Comparison of ENCODE assay signal across 8 mouse cellular contexts in genomic region chr6:55520237-55521095, GRCm38 (mm10).
DNase-seq lines count a peak whose midpoint lies in the region; ATAC-seq and TF ChIP-seq lines count a peak whose summit lies in the region.

No protein-coding gene starts in this region.

- intact Hi-C loops in left cerebral cortex, postnatal 14 days (cut with DNase I), result loop anchor here (1.0 to 5.0 kb wide), 3 partner anchors 157 to 430 kb away; no protein-coding TSS in a partner anchor

- TF ChIP-seq CTCF in midbrain, postnatal 0 days (IDR thresholded peaks at IDR 0.05), result peak; percentile 75

- H3K9ac ChIP-seq in midbrain, postnatal 0 days (replicated peaks; ENCODE audit: low read length, poor library complexity, severe bottlenecking), result no peak overlapping the region

- H3K4me1 ChIP-seq in midbrain, postnatal 0 days (ENCODE audit: insufficient read depth, low read length), result no peaks in the 10 kb centered on the region

- H3K4me2 ChIP-seq in midbrain, postnatal 0 days (ENCODE audit: low read depth, low read length, poor library complexity, severe bottlenecking), result peak overlapping the region; percentile 29

- DNase-seq in cerebellum, adult 11-12 months, result no peak
- DNase-seq in cerebellum, adult 9-11 months, result peak; percentile 46
- peak; percentile 59 to 90 for DNase-seq in frontal cortex, adult 2 months (ENCODE audit: extremely low spot score in 1 of 2, low spot score in 1 of 2)
- peak; percentile 3 for DNase-seq in induced T-regulatory cell, adult 2 months (ENCODE audit: low read depth)
- peak; percentile 86 to 89 for DNase-seq in left cerebral cortex, postnatal 14 days (ENCODE audit: low spot score in 2 of 2)
- peak; percentile 92 for DNase-seq in midbrain, postnatal 0 days (ENCODE audit: low spot score)
- DNase-seq in thymus, adult 18-20 months, result no peak

- 0 out of 2 replicates have a peak, but pooled peaks have one; percentile 29 for ATAC-seq in cerebellum, adult (ENCODE audit: insufficient number of reproducible peaks, low FRiP score, low TSS enrichment)
- ATAC-seq in midbrain, postnatal 0 days (ENCODE audit: low FRiP score), result peak; percentile 84

- no peak overlapping the region for H3K27ac ChIP-seq in midbrain, postnatal 0 days (ENCODE audit: low read depth, low read length)

- no peaks in the 10 kb centered on the region for H3K27me3 ChIP-seq in midbrain, postnatal 0 days (ENCODE audit: insufficient read depth, low read length)

- no peaks in the 10 kb centered on the region for H3K9me3 ChIP-seq in midbrain, postnatal 0 days (ENCODE audit: low read length)

- no peak overlapping the region for H3K4me3 ChIP-seq in midbrain, postnatal 0 days (ENCODE audit: low read depth, low read length)

- 30% methylated on average over 11 of the region's 11 CpGs for WGBS in midbrain, postnatal 0 days

- no peaks in the 10 kb centered on the region for H3K36me3 ChIP-seq in midbrain, postnatal 0 days (ENCODE audit: insufficient read depth, low read length)

Comparison
In these comparisons a context has a peak if more than half of its experiments do, and no peak if none do; other contexts are left out.
1. DNase-seq: peak in cerebellum, adult 9-11 months (single experiment), frontal cortex, adult 2 months (2 of 2), induced T-regulatory cell, adult 2 months (single experiment), left cerebral cortex, postnatal 14 days (2 of 2) and midbrain, postnatal 0 days (single experiment); none in cerebellum, adult 11-12 months (single experiment) and thymus, adult 18-20 months (0 of 2).